Mouse (Mus musculus): Measurements from ENCODE around the gene Cacna1d. TPM values are rescaled to one million over a fixed set of nuclear protein-coding genes. Genes with fewer than 3 reads are reported as not detected.

The Cacna1d gene
- total and polyA plus RNA-seq, 3 experiments: not detected

DNA sequence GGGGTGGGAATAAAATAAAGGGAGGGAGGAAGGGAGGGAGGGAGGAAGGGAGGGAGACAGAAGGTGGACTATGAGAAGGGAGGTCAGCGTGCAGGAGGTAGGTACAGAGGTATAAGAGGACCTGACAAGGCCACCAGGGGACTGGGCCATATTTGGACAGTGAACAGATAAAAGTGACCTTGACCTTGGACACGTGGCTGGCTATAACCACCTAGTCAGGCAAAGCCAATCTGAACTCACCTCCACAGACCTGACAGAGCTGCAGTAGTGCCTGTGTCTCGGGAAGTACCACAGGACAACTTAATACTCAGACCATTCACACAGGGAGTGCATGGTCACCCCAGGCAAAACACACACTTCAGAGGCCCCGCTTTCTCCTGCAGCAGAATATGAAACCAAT, 236.5 kb downstream of the Cacna1d start:
- Histone ChIP-seq H3K4me3 (ENCODE audit: control insufficient read depth in 1 of 2, insufficient read depth in 1 of 2, low read depth in 2 of 2, low read length in 2 of 2) (no peak overlapping the region), H3K27ac (ENCODE audit: control insufficient read depth, low read depth, low read length) (no peak overlapping the region), H3K27me3 (ENCODE audit: control insufficient read depth in 1 of 2, insufficient read depth in 2 of 2, low read length in 2 of 2) (peaks cover 0 to 2% of the 10 kb centered on the region in 2 experiments; a peak in 1 of 4 replicates), H3K36me3 (ENCODE audit: control insufficient read depth in 1 of 2, insufficient read depth in 2 of 2, low read length in 2 of 2) (no peaks in the 10 kb centered on the region), H3K9me3 (replicated peaks; ENCODE audit: insufficient read depth, low read length) (no peaks in the 10 kb centered on the region), H3K4me1 (ENCODE audit: control insufficient read depth in 1 of 2, insufficient read depth in 2 of 2, low read length in 2 of 2) (no peaks in the 10 kb centered on the region), H3K79me2 (ENCODE audit: control insufficient read depth, insufficient read depth, low read length, poor library complexity) (no peaks in the 10 kb centered on the region), H3K9ac (ENCODE audit: control insufficient read depth, low read depth, low read length, poor library complexity, severe bottlenecking) (no peak overlapping the region)
- no peak for TF ChIP-seq MAX (IDR thresholded peaks at IDR 0.05; ENCODE audit: low read length)
- TF ChIP-seq TBP (IDR thresholded peaks at IDR 0.05; ENCODE audit: low read depth, low read length): no peak
- TF ChIP-seq CHD2 (IDR thresholded peaks at IDR 0.05; ENCODE audit: low read length): no peak
- no peak for TF ChIP-seq TCF12 (IDR thresholded peaks at IDR 0.05; ENCODE audit: low read depth, low read length)
- TF ChIP-seq MAZ (IDR thresholded peaks at IDR 0.05; ENCODE audit: low read depth, low read length): no peak
- no peak for DNase-seq (ENCODE audit: low read depth, low spot score)

DNA sequence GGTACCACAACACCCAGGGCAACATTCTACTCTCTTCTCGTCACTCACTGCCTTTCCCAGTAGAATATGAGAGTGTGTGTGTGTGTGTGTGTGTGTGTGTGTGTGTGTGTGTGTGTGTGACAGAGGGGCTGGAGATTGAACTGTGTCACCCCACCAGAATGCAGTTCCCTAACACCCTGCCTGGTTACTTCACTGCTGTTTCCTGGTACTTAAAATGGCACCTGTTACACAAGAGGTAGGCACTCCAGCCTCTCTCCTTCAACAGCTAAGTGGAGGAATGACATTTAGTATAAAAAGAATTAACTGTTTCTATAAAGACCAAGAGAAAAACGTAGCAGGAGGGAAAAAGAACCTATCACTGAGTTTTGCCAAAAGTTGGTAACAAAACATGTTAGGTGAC, 238.4 kb downstream of the Cacna1d start:
- Histone ChIP-seq H3K27me3 (ENCODE audit: control insufficient read depth in 1 of 2, insufficient read depth in 2 of 2, low read length in 2 of 2) (peaks cover 0 to 2% of the 10 kb centered on the region in 2 experiments; a peak in 1 of 4 replicates), H3K4me1 (ENCODE audit: control insufficient read depth in 1 of 2, insufficient read depth in 2 of 2, low read length in 2 of 2) (no peaks in the 10 kb centered on the region), H3K9ac (ENCODE audit: control insufficient read depth, low read depth, low read length, poor library complexity, severe bottlenecking) (no peak overlapping the region), H3K36me3 (ENCODE audit: control insufficient read depth in 1 of 2, insufficient read depth in 2 of 2, low read length in 2 of 2) (no peaks in the 10 kb centered on the region), H3K9me3 (replicated peaks; ENCODE audit: insufficient read depth, low read length) (no peaks in the 10 kb centered on the region), H3K27ac (ENCODE audit: control insufficient read depth, low read depth, low read length) (no peak overlapping the region), H3K4me3 (ENCODE audit: control insufficient read depth in 1 of 2, insufficient read depth in 1 of 2, low read depth in 2 of 2, low read length in 2 of 2) (no peak overlapping the region), H3K79me2 (ENCODE audit: control insufficient read depth, insufficient read depth, low read length, poor library complexity) (no peaks in the 10 kb centered on the region)
- no peak for TF ChIP-seq MXI1 (IDR thresholded peaks at IDR 0.05; ENCODE audit: low read depth, low read length)
- no peak for TF ChIP-seq ZMIZ1 (IDR thresholded peaks at IDR 0.05; ENCODE audit: low read depth, low read length)
- TF ChIP-seq RAD21 (IDR thresholded peaks at IDR 0.05; ENCODE audit: low read depth, low read length): no peak
- TF ChIP-seq NELFE (IDR thresholded peaks at IDR 0.05; ENCODE audit: low read depth, low read length): no peak
- no peak for TF ChIP-seq ZNF384 (IDR thresholded peaks at IDR 0.05; ENCODE audit: low read depth, low read length)
- no peak for TF ChIP-seq MYB (IDR thresholded peaks at IDR 0.05; ENCODE audit: low read depth, low read length)
- DNase-seq (ENCODE audit: low read depth, low spot score): no peak

DNA sequence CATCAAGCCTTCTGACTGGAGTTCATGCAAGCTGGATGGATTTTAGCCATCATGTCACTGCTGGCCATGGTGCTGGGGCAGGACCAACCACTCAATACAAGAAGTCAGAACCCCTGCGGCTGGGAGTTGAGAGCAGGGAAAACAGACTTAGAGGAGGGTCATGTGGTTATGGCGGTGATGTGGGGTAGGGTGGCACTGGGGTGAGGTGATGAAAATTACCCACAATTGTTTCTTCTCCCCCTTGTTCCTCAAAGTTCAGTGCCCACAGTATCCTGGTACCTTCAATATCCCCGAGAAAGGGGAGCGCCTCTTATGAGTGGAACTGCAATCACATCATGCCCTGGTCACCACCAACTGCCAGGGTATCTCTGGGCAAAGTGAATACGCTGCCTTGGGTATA, 239.9 kb downstream of the Cacna1d start:
- Histone ChIP-seq H3K4me1 (ENCODE audit: control insufficient read depth in 1 of 2, insufficient read depth in 2 of 2, low read length in 2 of 2) (no peaks in the 10 kb centered on the region), H3K9me3 (replicated peaks; ENCODE audit: insufficient read depth, low read length) (no peaks in the 10 kb centered on the region), H3K4me3 (ENCODE audit: control insufficient read depth in 1 of 2, insufficient read depth in 1 of 2, low read depth in 2 of 2, low read length in 2 of 2) (no peak overlapping the region), H3K27ac (ENCODE audit: control insufficient read depth, low read depth, low read length) (no peak overlapping the region), H3K9ac (ENCODE audit: control insufficient read depth, low read depth, low read length, poor library complexity, severe bottlenecking) (no peak overlapping the region), H3K79me2 (ENCODE audit: control insufficient read depth, insufficient read depth, low read length, poor library complexity) (no peaks in the 10 kb centered on the region), H3K27me3 (ENCODE audit: control insufficient read depth in 1 of 2, insufficient read depth in 2 of 2, low read length in 2 of 2) (no peaks in the 10 kb centered on the region), H3K36me3 (ENCODE audit: control insufficient read depth in 1 of 2, insufficient read depth in 2 of 2, low read length in 2 of 2) (no peaks in the 10 kb centered on the region)
- no peak for TF ChIP-seq USF1 (IDR thresholded peaks at IDR 0.05; ENCODE audit: low read depth, low read length)
- no peak for TF ChIP-seq CTCF (IDR thresholded peaks at IDR 0.05 in 2 of 3, conservative IDR thresholded peaks at IDR 0.05 in 1 of 3; ENCODE audit: control insufficient read depth in 1 of 3, insufficient read depth in 1 of 3, low read depth in 2 of 3, low read length in 3 of 3, poor library complexity in 1 of 3, severe bottlenecking in 1 of 3)
- TF ChIP-seq HCFC1 (IDR thresholded peaks at IDR 0.05; ENCODE audit: low read depth, low read length): no peak
- TF ChIP-seq EP300 (IDR thresholded peaks at IDR 0.05; ENCODE audit: low read depth in 1 of 2, low read length in 2 of 2): no peak
- no peak for TF ChIP-seq TAL1 (IDR thresholded peaks at IDR 0.05; ENCODE audit: low read length)
- no peak for TF ChIP-seq MEF2A (IDR thresholded peaks at IDR 0.05; ENCODE audit: extremely low read depth, insufficient replicate concordance, low read depth, low read length, poor library complexity, severe bottlenecking)
- no peak for TF ChIP-seq CHD2 (IDR thresholded peaks at IDR 0.05; ENCODE audit: low read length)
- TF ChIP-seq MAFK (IDR thresholded peaks at IDR 0.05; ENCODE audit: borderline replicate concordance, low read depth, low read length): no peak
- TF ChIP-seq ZMIZ1 (IDR thresholded peaks at IDR 0.05; ENCODE audit: low read depth, low read length): no peak
- TF ChIP-seq ZNF384 (IDR thresholded peaks at IDR 0.05; ENCODE audit: low read depth, low read length): no peak
- TF ChIP-seq SMC3 (IDR thresholded peaks at IDR 0.05; ENCODE audit: low read depth, low read length): no peak
- no peak for TF ChIP-seq TCF12 (IDR thresholded peaks at IDR 0.05; ENCODE audit: low read depth, low read length)
- no peak for TF ChIP-seq MYB (IDR thresholded peaks at IDR 0.05; ENCODE audit: low read depth, low read length)
- TF ChIP-seq E2F4 (IDR thresholded peaks at IDR 0.05; ENCODE audit: borderline replicate concordance, low read depth, low read length): no peak
- TF ChIP-seq ZKSCAN1 (IDR thresholded peaks at IDR 0.05; ENCODE audit: low read depth, low read length): no peak
- TF ChIP-seq NRF1 (IDR thresholded peaks at IDR 0.05; ENCODE audit: insufficient read depth, low read depth, low read length, poor library complexity, severe bottlenecking): no peak
- no peak for TF ChIP-seq MYC (IDR thresholded peaks at IDR 0.05; ENCODE audit: low read depth, low read length)
- DNase-seq (ENCODE audit: low read depth, low spot score): no peak

Measured in MEL (cell line).